ENCODE assay signal across 9 mouse cellular contexts in genomic region chr1:77972301-77972717, GRCm38 (mm10).
DNase-seq lines count a peak whose midpoint lies in the region; ATAC-seq and TF ChIP-seq lines count a peak whose summit lies in the region.
"Had no signal": no experiment of that assay in that cellular context is flagged by ENCODE, and none has a peak within 500 bp of the region (broad histone marks: within the 10 kb centered on the region; RNA-seq: fewer than 3 reads in every experiment).

No protein-coding gene starts in this region.

- no peak overlapping the region for H3K27ac ChIP-seq in liver, adult 2 months (replicated peaks; ENCODE audit: insufficient read depth, low read depth, low read length)
- H3K27ac ChIP-seq in liver, embryonic 12.5 days, result no peak overlapping the region
- H3K27ac ChIP-seq in forebrain, embryonic 14.5 days (ENCODE audit: low read depth, low read length), result no peak overlapping the region
- H3K27ac ChIP-seq in limb, embryonic 11.5 days (replicated peaks; ENCODE audit: low read depth, low read length), result no peak overlapping the region
- no peak overlapping the region for H3K27ac ChIP-seq in neural tube, embryonic 14.5 days (ENCODE audit: low read depth, low read length)
- H3K27ac ChIP-seq: embryonic facial prominence, embryonic 15.5 days had no signal

- H3K4me3 ChIP-seq in liver, adult 2 months (ENCODE audit: insufficient read depth, low read depth, low read length), result no peak overlapping the region
- H3K4me3 ChIP-seq in liver, embryonic 12.5 days, result no peak overlapping the region
- no peak overlapping the region for H3K4me3 ChIP-seq in forebrain, embryonic 14.5 days (ENCODE audit: low read depth, low read length)
- H3K4me3 ChIP-seq in limb, embryonic 11.5 days (ENCODE audit: low read depth, low read length), result no peak overlapping the region
- H3K4me3 ChIP-seq in neural tube, embryonic 14.5 days (ENCODE audit: low read depth, low read length), result no peak overlapping the region
- H3K4me3 ChIP-seq: embryonic facial prominence, embryonic 15.5 days had no signal

- DNase-seq in liver, adult 2 months (ENCODE audit: extremely low read depth, low read depth, low spot score), result peak; percentile 53
- DNase-seq in c-Kit-positive CD71-negative TER-119-negative erythroid progenitor cells, embryonic 14.5 days (ENCODE audit: low read depth), result peak; percentile 8
- DNase-seq in forebrain, embryonic 14.5 days (ENCODE audit: low spot score), result peak; percentile 95
- peak; percentile 62 for DNase-seq in hindlimb bud, embryonic 11.5 days (ENCODE audit: extremely low spot score, low read depth, low spot score)
- DNase-seq in limb, embryonic 11.5 days (ENCODE audit: low spot score), result peak; percentile 74
- no peak for DNase-seq in spleen, postnatal 4 days (ENCODE audit: low spot score in 2 of 2)

- no peak overlapping the region for H3K4me2 ChIP-seq in liver, embryonic 12.5 days
- no peak overlapping the region for H3K4me2 ChIP-seq in forebrain, embryonic 14.5 days (ENCODE audit: low read length)
- no peak overlapping the region for H3K4me2 ChIP-seq in limb, embryonic 11.5 days (ENCODE audit: low read depth, severe bottlenecking)
- H3K4me2 ChIP-seq in neural tube, embryonic 14.5 days (ENCODE audit: low read depth, low read length), result no peak overlapping the region
- H3K4me2 ChIP-seq: embryonic facial prominence, embryonic 15.5 days had no signal

- H3K79me2 ChIP-seq in liver, adult 2 months (ENCODE audit: control insufficient read depth, insufficient read depth, low read length), result no peaks in the 10 kb centered on the region

- no peak for ATAC-seq in liver, embryonic 12.5 days
- ATAC-seq in forebrain, embryonic 14.5 days, result peak; percentile 96
- ATAC-seq in limb, embryonic 11.5 days (ENCODE audit: insufficient number of reproducible peaks, low FRiP score, low TSS enrichment, low read depth), result no peak
- peak; percentile 85 for ATAC-seq in neural tube, embryonic 14.5 days (ENCODE audit: low read depth)

- no peaks in the 10 kb centered on the region for H3K27me3 ChIP-seq in liver, adult 2 months (ENCODE audit: control insufficient read depth, insufficient read depth, low read length)
- H3K27me3 ChIP-seq in liver, embryonic 12.5 days (replicated peaks), result no peaks in the 10 kb centered on the region
- H3K27me3 ChIP-seq in forebrain, embryonic 14.5 days (replicated peaks; ENCODE audit: control insufficient read depth, insufficient read depth, low read length), result peaks cover 29% of the 10 kb centered on the region
- H3K27me3 ChIP-seq in limb, embryonic 11.5 days (ENCODE audit: control insufficient read depth, insufficient read depth, low read length), result no peaks in the 10 kb centered on the region
- H3K27me3 ChIP-seq in neural tube, embryonic 14.5 days (ENCODE audit: control insufficient read depth, insufficient read depth, low read length), result no peaks in the 10 kb centered on the region
- H3K27me3 ChIP-seq: embryonic facial prominence, embryonic 15.5 days had no signal

- peak; percentile 79 for TF ChIP-seq CTCF in liver, adult 2 months (IDR thresholded peaks at IDR 0.05; ENCODE audit: low read depth, low read length)

- no peak overlapping the region for H3K9ac ChIP-seq in liver, adult 2 months (ENCODE audit: low read depth, low read length)
- no peak overlapping the region for H3K9ac ChIP-seq in liver, embryonic 12.5 days
- H3K9ac ChIP-seq in forebrain, embryonic 14.5 days (ENCODE audit: low read length), result no peak overlapping the region
- H3K9ac ChIP-seq in limb, embryonic 11.5 days (ENCODE audit: low read length), result no peak overlapping the region
- H3K9ac ChIP-seq in neural tube, embryonic 14.5 days (replicated peaks; ENCODE audit: low read depth, low read length), result no peak overlapping the region
- H3K9ac ChIP-seq: embryonic facial prominence, embryonic 15.5 days had no signal

- WGBS in liver, adult 2 months, result 21% methylated on average over 9 of the region's 9 CpGs
- WGBS in liver, embryonic 12.5 days (ENCODE audit: insufficient replicate concordance), result 15% methylated on average over 9 of the region's 9 CpGs
- under 1% methylated on average over 9 of the region's 9 CpGs for WGBS in forebrain, embryonic 14.5 days
- WGBS in limb, embryonic 11.5 days, result 14% methylated on average over 9 of the region's 9 CpGs
- 9% methylated on average over 9 of the region's 9 CpGs for WGBS in neural tube, embryonic 14.5 days

- H3K36me3 ChIP-seq in liver, adult 2 months (ENCODE audit: control insufficient read depth, insufficient read depth, low read length), result no peaks in the 10 kb centered on the region
- no peaks in the 10 kb centered on the region for H3K36me3 ChIP-seq in liver, embryonic 12.5 days
- no peaks in the 10 kb centered on the region for H3K36me3 ChIP-seq in forebrain, embryonic 14.5 days (ENCODE audit: control insufficient read depth, insufficient read depth, low read length)
- no peaks in the 10 kb centered on the region for H3K36me3 ChIP-seq in limb, embryonic 11.5 days (ENCODE audit: control insufficient read depth, insufficient read depth, low read length)
- no peaks in the 10 kb centered on the region for H3K36me3 ChIP-seq in neural tube, embryonic 14.5 days (ENCODE audit: control insufficient read depth, insufficient read depth, low read length)
- H3K36me3 ChIP-seq: embryonic facial prominence, embryonic 15.5 days had no signal

- no peaks in the 10 kb centered on the region for H3K9me3 ChIP-seq in liver, embryonic 12.5 days (replicated peaks)
- no peaks in the 10 kb centered on the region for H3K9me3 ChIP-seq in forebrain, embryonic 14.5 days (replicated peaks; ENCODE audit: control insufficient read depth, low read length)
- H3K9me3 ChIP-seq in limb, embryonic 11.5 days (ENCODE audit: control insufficient read depth, low read length), result no peaks in the 10 kb centered on the region
- no peaks in the 10 kb centered on the region for H3K9me3 ChIP-seq in neural tube, embryonic 14.5 days (ENCODE audit: control insufficient read depth, low read length)
- H3K9me3 ChIP-seq: embryonic facial prominence, embryonic 15.5 days had no signal

- no peak for TF ChIP-seq POLR2A in liver, adult 2 months (IDR thresholded peaks at IDR 0.05; ENCODE audit: extremely low read depth, insufficient read depth, low read length)

- H3K4me1 ChIP-seq in liver, adult 2 months (ENCODE audit: control insufficient read depth, insufficient read depth, low read length), result no peaks in the 10 kb centered on the region
- no peaks in the 10 kb centered on the region for H3K4me1 ChIP-seq in liver, embryonic 12.5 days
- H3K4me1 ChIP-seq in forebrain, embryonic 14.5 days (ENCODE audit: control insufficient read depth, insufficient read depth, low read length), result peaks cover 2% of the 10 kb centered on the region; the same call in 1 of the 2 replicates
- no peaks in the 10 kb centered on the region for H3K4me1 ChIP-seq in limb, embryonic 11.5 days (ENCODE audit: control insufficient read depth, insufficient read depth, low read length)
- H3K4me1 ChIP-seq in neural tube, embryonic 14.5 days (ENCODE audit: control insufficient read depth, insufficient read depth, low read length), result no peaks in the 10 kb centered on the region; the same call in 1 of the 2 replicates
- H3K4me1 ChIP-seq: embryonic facial prominence, embryonic 15.5 days had no signal

Comparison
In these comparisons a context has a peak if more than half of its experiments do, and no peak if none do; other contexts are left out.
1. DNase-seq: peak in liver, adult 2 months (single experiment), c-Kit-positive CD71-negative TER-119-negative erythroid progenitor cells, embryonic 14.5 days (single experiment), forebrain, embryonic 14.5 days (single experiment), hindlimb bud, embryonic 11.5 days (single experiment) and limb, embryonic 11.5 days (single experiment); none in spleen, postnatal 4 days (0 of 2).
2. ATAC-seq: peak in forebrain, embryonic 14.5 days (single experiment) and neural tube, embryonic 14.5 days (single experiment); none in liver, embryonic 12.5 days (single experiment) and limb, embryonic 11.5 days (single experiment).